Mouse (Mus musculus) liver, embryonic 11.5 days (tissue): ENCODE data around the gene Plekhm1. TPM values are rescaled to one million over a fixed set of nuclear protein-coding genes. Genes with fewer than 3 reads are reported as not detected.

Experiments used
- ATAC-seq: fragments of 200-750 bp; cut with Nextera tagmentation; replicated peaks from 2 replicates; pipeline ENCODE4 v1.8.0; 2017; ENCODE audit warnings: moderate number of reproducible peaks, mild to moderate bottlenecking, moderate TSS enrichment, moderate library complexity; ENCODE audit not compliant: low FRiP score
- DNase-seq: peaks from one replicate; pipeline ENCODE4 v3.0.0-alpha.2; 2017; ENCODE audit warnings: low spot score
- H3K27ac ChIP-seq: fragments of 300-500 bp; sonication (generic); 2 replicates; pipeline ENCODE4 v1.5.1; 2014; ENCODE audit warnings: mild to moderate bottlenecking, low read depth, low read length, control low read depth
- H3K27me3 ChIP-seq: fragments of 300-500 bp; sonication (generic); replicated peaks from 2 replicates; pipeline ENCODE4 v1.6.1; 2014; ENCODE audit warnings: low read length, mixed read lengths; ENCODE audit not compliant: control insufficient read depth, insufficient read depth
- H3K36me3 ChIP-seq: fragments of 300-500 bp; sonication (generic); 2 replicates; pipeline ENCODE4 v1.6.1; 2014; ENCODE audit warnings: mild to moderate bottlenecking, low read length, moderate library complexity, mixed read lengths; ENCODE audit not compliant: control insufficient read depth, insufficient read depth
- H3K4me1 ChIP-seq: fragments of 300-500 bp; sonication (generic); replicated peaks from 2 replicates; pipeline ENCODE4 v1.6.1; 2014; ENCODE audit warnings: low read length, mixed read lengths; ENCODE audit not compliant: control insufficient read depth, insufficient read depth
- H3K4me2 ChIP-seq: fragments of 300-500 bp; sonication (generic); 2 replicates; pipeline ENCODE4 v1.6.1; 2014; ENCODE audit warnings: mild to moderate bottlenecking, control low read depth, moderate library complexity
- H3K4me3 ChIP-seq: fragments of 300-500 bp; sonication (generic); 2 replicates; pipeline ENCODE4 v1.5.1; 2014; ENCODE audit warnings: low read depth, low read length, control low read depth
- H3K9ac ChIP-seq: fragments of 300-500 bp; sonication (generic); 2 replicates; pipeline ENCODE4 v1.6.1; 2014; ENCODE audit warnings: low read depth, low read length, control low read depth
- H3K9me3 ChIP-seq: fragments of 300-500 bp; sonication (generic); 2 replicates; pipeline ENCODE4 v1.6.1; 2016; ENCODE audit warnings: low read length, inconsistent platforms, mixed read lengths; ENCODE audit not compliant: control insufficient read depth
- WGBS: fragments of 180-500 bp; shearing (Covaris S2); extraction: QIAGEN DNeasy Blood & Tissue Kit; methylation state at CpG from one replicate; pipeline ENCODE4 v1.1.7; 2014; 5-methylcytosine and 5-hydroxymethylcytosine counted together
- polyA plus RNA-seq: library from polyadenylated mRNA; unstranded; fragments of >200 nt; fragmentation: Nextera tagmentation; extraction: Ambion mirVana; gene quantifications from 2 replicates; pipeline ENCODE4 v1.2.1, GENCODE M21; 2014

The Plekhm1 gene
- polyA plus RNA-seq, 1 experiment from 2014 or later, result 7.6 TPM

DNA sequence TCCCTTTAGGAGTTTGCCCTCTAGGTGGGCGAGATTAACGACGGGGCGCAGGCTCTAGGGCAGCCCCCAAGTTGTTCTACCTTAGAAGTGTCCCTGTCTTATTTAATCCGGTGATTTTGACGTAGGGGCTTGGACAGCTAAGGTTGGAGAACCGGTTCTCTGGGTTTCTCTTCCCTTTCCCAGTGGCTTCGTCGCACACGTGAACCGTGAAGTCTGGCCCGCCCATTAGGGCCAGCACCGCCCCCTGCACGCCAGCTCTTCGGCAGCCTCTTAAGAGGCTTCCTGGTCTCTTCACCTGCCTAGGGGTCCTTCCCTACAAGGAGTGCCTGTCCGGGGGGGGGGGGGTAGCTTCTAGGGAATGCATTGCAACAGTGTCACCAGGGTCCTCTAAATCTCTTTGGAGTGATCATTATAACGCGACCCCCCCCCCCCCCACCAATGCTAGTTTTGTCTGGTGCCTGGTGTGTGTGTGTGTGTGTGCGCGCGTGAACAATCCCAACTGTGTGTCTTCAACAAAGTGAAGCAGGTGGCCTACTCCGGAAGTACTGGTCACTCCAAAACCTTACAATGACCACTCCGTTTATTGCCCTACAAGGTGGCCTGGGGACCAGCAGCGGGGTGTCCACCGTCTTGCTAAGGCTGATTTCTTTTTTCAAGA, 51.0 kb downstream of the Plekhm1 start:
- ATAC-seq (no peak), DNase-seq (peak; percentile 48)
- no peak overlapping the region for H3K9ac ChIP-seq
- no peaks in the 10 kb centered on the region for H3K36me3 ChIP-seq
- WGBS, result 5% methylated on average over 25 of the region's 25 CpGs
- peak overlapping the region; percentile 59 for H3K4me3 ChIP-seq
- peak overlapping the region; percentile 86 for H3K4me2 ChIP-seq
- no peaks in the 10 kb centered on the region for H3K9me3 ChIP-seq
- no peak overlapping the region for H3K27ac ChIP-seq
- peaks cover 67% of the 10 kb centered on the region for H3K27me3 ChIP-seq
- peaks cover 22% of the 10 kb centered on the region for H3K4me1 ChIP-seq

DNA sequence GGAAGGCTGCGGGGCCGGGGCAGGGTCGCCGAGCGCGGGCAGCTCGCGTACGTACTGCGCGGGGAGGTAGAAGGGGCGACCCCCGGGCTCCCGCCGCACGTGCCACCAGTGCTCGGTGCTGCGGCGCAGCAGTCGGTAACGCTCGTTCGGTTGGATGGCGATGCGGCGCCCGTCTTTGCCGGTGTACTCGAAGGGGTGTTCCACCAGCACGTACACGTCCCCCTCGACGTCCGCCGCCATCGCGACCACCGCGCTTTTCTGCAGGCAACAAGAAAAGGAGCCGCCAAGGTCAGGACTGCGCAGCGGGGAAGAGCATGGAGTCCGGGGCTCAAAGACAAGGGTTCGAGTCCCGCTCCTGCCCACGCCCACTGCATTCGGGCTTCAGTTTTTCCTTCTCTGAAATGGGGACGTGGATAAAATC, 51.8 kb downstream of the Plekhm1 start:
- Histone ChIP-seq H3K27me3 (peaks cover 70% of the 10 kb centered on the region), H3K36me3 (no peaks in the 10 kb centered on the region), H3K4me2 (peak overlapping the region; percentile 86), H3K9ac (peak overlapping the region; percentile 56), H3K4me3 (peak overlapping the region; percentile 59), H3K27ac (no peak overlapping the region), H3K9me3 (no peaks in the 10 kb centered on the region), H3K4me1 (peaks cover 22% of the 10 kb centered on the region)
- 4% methylated on average over 48 of the region's 48 CpGs for WGBS
- peak; percentile 4; the same call in 1 of the 2 replicates for ATAC-seq
- DNase-seq, result peak; percentile 44

DNA sequence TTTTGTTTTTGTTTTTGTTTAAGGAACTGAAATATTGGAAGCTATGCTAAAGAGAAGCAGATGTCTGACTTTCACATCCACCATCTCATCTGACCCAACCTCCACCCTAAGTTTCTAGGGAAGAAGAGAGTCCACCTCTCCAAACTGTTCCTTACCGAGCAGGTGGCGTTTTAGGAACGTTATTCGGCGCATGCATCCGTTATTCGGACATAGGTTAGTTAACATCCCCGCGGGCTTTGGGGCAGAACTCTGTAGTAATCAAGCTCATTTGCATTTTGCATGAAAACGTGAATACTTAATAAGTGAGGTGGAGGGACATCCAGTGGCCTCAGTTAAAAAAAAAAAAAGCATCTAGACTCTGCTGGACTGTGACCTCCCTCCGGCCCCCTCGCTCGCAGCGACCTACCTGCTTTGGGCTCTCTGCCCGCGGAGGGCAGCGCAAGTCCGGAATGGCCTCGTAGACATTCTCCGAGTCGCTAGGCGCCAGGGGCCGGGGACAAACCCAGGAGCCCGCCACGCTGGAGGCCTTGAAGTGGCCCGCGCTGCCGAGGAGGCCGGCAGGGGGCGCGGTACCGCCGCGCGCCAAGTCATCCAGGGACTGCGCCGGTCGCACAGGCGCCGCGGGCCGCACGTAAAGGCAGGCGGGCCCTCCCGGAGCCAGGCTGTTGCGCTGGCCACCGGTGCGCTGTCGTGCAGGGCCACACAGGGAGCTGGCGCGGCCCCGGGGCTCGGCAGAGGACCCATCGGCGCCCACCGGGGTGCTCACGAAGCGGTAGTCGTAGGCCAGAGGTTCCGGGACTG, 52.4 kb downstream of the Plekhm1 start:
- peaks cover 22% of the 10 kb centered on the region for H3K4me1 ChIP-seq
- H3K27me3 ChIP-seq, result peaks cover 70% of the 10 kb centered on the region
- peak overlapping the region; percentile 56 for H3K9ac ChIP-seq

DNA sequence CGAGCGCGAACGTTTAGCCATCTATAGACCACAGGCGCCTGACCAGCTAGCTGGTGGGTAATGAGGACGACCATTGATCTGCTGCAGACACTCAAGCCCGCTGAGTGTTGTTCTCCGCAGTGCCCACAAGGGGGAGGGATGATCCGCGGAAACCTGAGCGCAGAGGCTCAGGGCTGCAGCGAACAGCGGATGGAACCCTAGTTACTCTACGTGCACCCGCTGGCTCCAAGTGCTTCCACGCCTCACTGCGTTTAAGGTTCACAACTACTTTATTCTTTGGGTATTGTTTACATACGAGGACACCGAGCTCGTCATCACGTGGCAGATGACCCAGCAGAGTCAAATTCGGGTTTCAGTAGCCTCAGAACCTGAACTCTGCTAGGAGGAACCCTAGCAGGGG, 53.4 kb downstream of the Plekhm1 start:
- Histone ChIP-seq H3K27me3 (peaks cover 62% of the 10 kb centered on the region), H3K4me2 (peak overlapping the region; percentile 86), H3K4me3 (no peak overlapping the region), H3K9me3 (no peaks in the 10 kb centered on the region), H3K36me3 (no peaks in the 10 kb centered on the region), H3K27ac (no peak overlapping the region), H3K4me1 (peaks cover 22% of the 10 kb centered on the region), H3K9ac (no peak overlapping the region)
- peak; percentile 79 for DNase-seq
- ATAC-seq, result peak; percentile 38; the same call in 1 of the 2 replicates
- WGBS, result 1% methylated on average over 22 of the region's 22 CpGs

More for the DNA sequence above, 52.4 kb downstream of the Plekhm1 start:
- peak; percentile 80 for DNase-seq
- peak overlapping the region; percentile 86 for H3K4me2 ChIP-seq
- ATAC-seq, result peak; percentile 71
- 3% methylated on average over 60 of the region's 60 CpGs for WGBS
- H3K36me3 ChIP-seq, result no peaks in the 10 kb centered on the region
- H3K4me3 ChIP-seq, result peak overlapping the region; percentile 59
- H3K9me3 ChIP-seq, result no peaks in the 10 kb centered on the region
- H3K27ac ChIP-seq, result no peak overlapping the region

DNA sequence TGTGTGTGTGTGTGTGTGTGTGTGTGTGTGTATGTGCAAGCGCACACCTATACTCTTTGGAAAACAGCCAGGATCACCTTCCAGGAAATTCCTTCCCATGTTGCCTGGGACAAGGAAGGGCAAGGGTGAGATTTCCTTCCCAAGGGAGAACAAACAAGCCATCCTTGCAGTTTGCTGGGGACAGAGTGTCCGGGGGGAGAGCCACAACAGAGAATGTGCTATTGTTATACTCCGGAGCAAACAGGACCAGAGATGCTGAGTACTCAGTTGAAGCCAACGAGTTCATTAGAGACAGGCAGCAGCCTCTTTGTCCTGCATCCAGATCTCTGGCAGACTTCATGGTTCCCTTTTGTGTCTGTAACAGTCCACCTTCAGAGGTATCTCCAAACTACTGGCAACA, 54.2 kb downstream of the Plekhm1 start:
- peaks cover 54% of the 10 kb centered on the region for H3K27me3 ChIP-seq
- H3K27ac ChIP-seq, result no peak overlapping the region
- ATAC-seq, result no peak
- H3K4me3 ChIP-seq, result no peak overlapping the region
- H3K9me3 ChIP-seq, result no peaks in the 10 kb centered on the region
- H3K4me1 ChIP-seq, result peaks cover 22% of the 10 kb centered on the region
- 81% methylated on average over 4 of the region's 4 CpGs for WGBS
- no peak for DNase-seq
- H3K4me2 ChIP-seq, result no peak overlapping the region
- H3K9ac ChIP-seq, result no peak overlapping the region
- H3K36me3 ChIP-seq, result no peaks in the 10 kb centered on the region

DNA sequence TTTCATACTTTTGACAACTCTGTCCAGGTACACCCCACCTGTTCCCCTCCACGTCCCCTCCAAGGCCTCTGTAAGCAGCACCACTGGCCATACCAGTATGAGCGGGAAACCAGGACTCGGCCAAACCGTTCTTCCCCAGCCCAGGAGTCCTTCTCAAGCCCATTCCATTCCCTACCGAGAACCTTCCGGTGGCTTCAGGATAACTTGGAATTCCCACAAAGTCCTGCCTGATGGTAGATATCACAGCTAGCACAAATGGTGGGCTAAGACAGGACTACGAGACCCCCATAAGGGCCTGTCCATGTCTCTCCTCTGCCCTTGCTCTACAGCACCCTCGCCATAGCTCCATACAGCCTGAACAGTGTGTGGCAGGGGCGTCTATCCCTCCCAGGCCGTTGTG, 54.8 kb downstream of the Plekhm1 start:
- Histone ChIP-seq H3K4me2 (no peak overlapping the region), H3K27me3 (peaks cover 48% of the 10 kb centered on the region), H3K4me1 (peaks cover 18% of the 10 kb centered on the region), H3K4me3 (no peak overlapping the region), H3K27ac (no peak overlapping the region), H3K9ac (no peak overlapping the region), H3K36me3 (no peaks in the 10 kb centered on the region), H3K9me3 (no peaks in the 10 kb centered on the region)
- DNase-seq, result no peak
- no peak for ATAC-seq
- 89% methylated on average over 10 of the region's 10 CpGs for WGBS

DNA sequence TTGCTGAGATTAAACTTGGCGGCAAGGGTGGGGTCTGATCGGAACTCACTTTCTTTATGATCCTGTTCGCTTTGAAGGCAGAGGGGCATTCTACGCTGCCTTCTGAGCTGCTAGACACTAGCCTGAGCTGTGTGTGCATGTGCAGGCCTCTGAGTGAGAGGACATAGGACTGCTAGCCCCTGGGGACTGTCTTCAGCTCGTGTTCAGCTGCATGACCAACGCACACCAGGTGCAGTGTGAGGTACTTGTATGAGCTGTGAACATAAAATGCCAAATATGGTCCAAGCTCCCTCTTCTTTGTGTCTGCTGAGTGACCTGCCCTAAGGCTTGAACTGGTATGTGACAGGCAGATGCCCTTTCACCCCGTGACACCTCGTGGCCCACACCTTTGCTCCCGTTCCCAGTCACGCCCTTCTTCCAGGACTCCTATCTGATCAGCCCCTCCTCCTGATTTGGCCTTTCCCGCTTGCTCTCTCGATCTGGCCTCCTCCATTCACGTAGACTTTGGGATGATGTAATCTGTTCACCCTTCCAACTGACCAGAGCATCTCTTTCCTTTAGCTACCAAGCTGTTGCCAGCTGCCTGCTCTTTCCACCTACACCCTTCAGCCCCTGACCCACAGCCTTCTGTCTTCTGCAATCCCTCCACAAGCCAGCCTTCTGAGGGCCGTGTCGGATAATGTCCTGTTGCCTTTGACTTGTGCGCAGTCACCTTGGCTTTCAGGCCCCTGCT, 55.4 kb downstream of the Plekhm1 start:
- no peak overlapping the region for H3K4me2 ChIP-seq
- ATAC-seq (no peak), DNase-seq (no peak)
- no peaks in the 10 kb centered on the region for H3K9me3 ChIP-seq
- H3K27ac ChIP-seq, result no peak overlapping the region
- H3K4me3 ChIP-seq, result no peak overlapping the region
- peaks cover 42% of the 10 kb centered on the region for H3K27me3 ChIP-seq
- H3K4me1 ChIP-seq, result peaks cover 12% of the 10 kb centered on the region
- no peak overlapping the region for H3K9ac ChIP-seq
- no peaks in the 10 kb centered on the region for H3K36me3 ChIP-seq
- WGBS, result 75% methylated on average over 16 of the region's 16 CpGs

DNA sequence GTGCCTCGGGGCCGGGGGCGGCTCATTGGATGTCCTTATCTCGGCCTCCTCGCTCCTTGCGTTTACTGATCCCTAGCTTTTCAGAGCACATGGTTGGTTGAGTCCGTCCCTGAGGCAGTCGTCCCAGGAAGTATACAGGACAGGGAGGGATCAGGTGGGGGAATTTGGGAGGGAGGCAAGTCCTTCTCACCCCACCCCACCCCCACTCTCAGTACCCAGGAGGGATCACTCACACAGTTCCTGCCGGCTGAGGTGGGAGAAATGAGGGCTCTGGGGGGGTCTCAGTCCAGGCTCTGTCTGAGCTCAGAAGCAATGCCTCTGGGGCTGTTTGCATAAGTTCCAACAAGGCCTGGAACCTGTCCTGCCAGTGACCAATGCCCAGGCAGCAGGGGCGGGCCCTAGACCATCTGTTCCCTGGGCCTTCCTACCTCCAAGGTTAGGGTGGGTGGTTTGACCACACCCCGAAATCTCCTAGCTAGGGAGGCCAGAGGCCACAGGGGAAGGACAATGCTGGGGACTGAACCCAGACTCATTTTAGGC, 56.4 kb downstream of the Plekhm1 start:
- Histone ChIP-seq H3K9me3 (no peaks in the 10 kb centered on the region), H3K9ac (no peak overlapping the region), H3K36me3 (no peaks in the 10 kb centered on the region), H3K27ac (no peak overlapping the region), H3K4me3 (peak overlapping the region; percentile 27; the same call in 1 of the 2 replicates), H3K4me1 (peaks cover 3% of the 10 kb centered on the region), H3K27me3 (peaks cover 32% of the 10 kb centered on the region), H3K4me2 (peak overlapping the region; percentile 49)
- ATAC-seq (no peak), DNase-seq (no peak)
- WGBS, result 37% methylated on average over 11 of the region's 11 CpGs
